Mouse (Mus musculus) lung, postnatal 4 days (tissue): Measurements from ENCODE around the gene Clock.

Experiments used
- DNase-seq, 2 experiments: peaks; one replicate each; pipeline ENCODE4 v3.0.0; 2021

The Clock gene

GRCm38 (mm10) chr5:76177664-76178063, 126.9 kb downstream of the Clock start:
- DNase-seq: no peak

- peak in 1 of 2 experiments; percentile 32 for DNase-seq
Measured at GRCm38 (mm10) chr5:76176841-76177240, 127.8 kb downstream of the Clock start.

DNA sequence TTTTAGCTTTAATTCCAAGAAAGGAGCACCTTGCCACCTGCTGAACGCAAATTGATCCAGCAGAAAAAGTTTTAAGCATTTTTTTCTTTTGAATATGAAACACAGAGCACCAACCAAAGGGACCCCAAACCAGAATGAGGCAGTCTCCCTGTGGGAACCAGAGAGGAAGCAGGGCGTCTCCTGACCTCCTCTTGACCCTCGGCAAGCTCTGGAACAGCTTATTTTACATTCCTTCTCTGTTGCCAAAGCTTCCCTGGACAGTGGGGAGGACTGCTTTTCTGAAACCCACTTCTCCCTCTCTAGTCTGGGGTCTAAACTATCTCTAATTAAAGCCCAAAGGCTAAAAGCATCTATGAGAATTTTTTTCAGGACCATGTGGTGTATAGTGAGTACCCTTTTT, 128.2 kb downstream of the Clock start:
- DNase-seq: no peak

DNA sequence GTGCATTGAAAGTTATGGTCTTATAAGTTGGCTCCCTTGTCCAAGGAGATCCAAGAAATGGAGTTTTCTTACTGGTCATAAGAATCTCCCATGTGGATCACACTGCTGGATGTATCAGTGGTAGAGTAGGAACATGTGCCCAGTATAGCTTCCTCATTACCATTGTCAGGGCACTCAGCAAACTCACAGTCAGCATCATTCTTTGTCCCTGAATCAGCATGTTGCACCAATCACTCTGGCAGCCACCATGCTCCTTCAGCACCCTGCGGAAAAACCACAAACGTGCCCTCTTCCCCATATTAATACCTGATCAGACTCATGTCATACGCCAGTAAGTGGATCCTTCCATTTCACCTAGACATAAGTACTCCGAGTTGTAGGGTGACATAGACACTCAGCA, 129.5 kb downstream of the Clock start:
- no peak for DNase-seq

- no peak for DNase-seq
Measured at GRCm38 (mm10) chr5:76171039-76171438, 133.6 kb downstream of the Clock start.

DNA sequence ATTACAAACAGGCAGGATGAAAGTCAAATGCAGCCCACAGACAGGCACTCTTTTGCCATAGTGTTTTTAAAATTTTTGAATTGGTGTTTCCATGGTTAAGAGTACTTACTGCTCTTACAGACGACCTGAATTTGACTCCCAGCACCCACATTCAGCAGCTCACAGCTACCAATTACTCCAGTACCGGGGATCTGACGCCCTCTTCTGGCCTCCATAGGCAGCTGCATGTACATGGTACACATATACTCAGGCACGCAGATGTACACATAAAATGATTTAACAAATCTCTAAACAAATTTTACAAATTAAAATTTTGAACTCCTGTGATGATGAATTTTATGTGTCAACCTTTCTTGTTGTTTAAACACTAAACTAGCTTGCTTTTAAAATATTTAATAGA, 134.1 kb downstream of the Clock start:
- DNase-seq: no peak

GRCm38 (mm10) chr5:76164827-76165226, 139.8 kb downstream of the Clock start:
- DNase-seq: no peak

GRCm38 (mm10) chr5:76163828-76164390, 140.7 kb downstream of the Clock start:
- no peak for DNase-seq

DNA sequence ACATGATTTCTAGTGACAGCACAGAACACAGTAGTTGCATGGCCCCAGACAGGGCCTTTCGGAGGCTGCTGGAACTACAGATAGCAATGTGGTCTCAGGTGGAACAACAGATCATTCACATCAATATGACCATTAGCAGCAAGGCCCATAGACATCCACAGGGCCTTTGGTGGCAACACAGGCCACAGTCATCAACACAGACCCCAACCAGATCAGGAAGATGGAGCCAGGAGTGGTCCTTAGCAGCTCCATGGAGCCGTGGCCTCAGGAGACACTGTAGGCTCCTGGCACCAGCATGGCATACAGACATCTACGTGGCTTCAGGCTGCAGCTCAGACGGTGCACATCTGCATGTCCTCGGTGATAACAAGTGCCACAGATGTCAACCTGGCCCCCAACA, 141.7 kb downstream of the Clock start:
- no peak for DNase-seq

DNA sequence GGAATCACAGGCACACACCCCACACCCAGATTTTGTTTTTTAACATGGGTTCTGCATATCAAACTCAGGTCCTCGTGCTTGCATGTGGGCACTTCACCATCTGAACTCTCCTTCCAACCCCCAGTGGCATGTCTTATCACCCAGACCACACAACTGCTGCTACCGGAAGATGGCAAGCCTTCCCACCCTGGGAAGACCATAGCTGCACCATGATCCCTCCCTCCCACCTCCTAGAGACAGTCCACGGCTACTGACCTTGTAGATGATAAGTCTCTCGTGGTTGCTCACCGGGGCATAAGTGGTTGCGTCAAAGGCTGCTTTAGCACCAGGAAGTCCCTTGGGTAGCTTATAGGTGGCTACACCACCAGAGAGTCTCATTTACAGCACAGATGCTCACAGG, 143.1 kb downstream of the Clock start:
- DNase-seq: no peak

GRCm38 (mm10) chr5:76160086-76160485, 144.5 kb downstream of the Clock start:
- no peak for DNase-seq
